Mouse (Mus musculus): ENCODE data around the gene Nop2. TPM values are rescaled to one million over a fixed set of nuclear protein-coding genes. Genes with fewer than 3 reads are reported as not detected.

The Nop2 gene
- polyA plus RNA-seq, 2 experiments, result 48.5 to 54.2 TPM

- 1% methylated on average over 15 of the region's 15 CpGs for WGBS
- Histone ChIP-seq H3K4me1 (ENCODE audit: control insufficient read depth, insufficient read depth, low read length) (peaks cover 26% of the 10 kb centered on the region), H3K9me3 (ENCODE audit: control insufficient read depth, low read length) (no peaks in the 10 kb centered on the region), H3K27me3 (ENCODE audit: control insufficient read depth, insufficient read depth, low read length) (no peaks in the 10 kb centered on the region), H3K27ac (replicated peaks; ENCODE audit: low read depth, low read length) (peak overlapping the region; percentile 91), H3K36me3 (ENCODE audit: control insufficient read depth, insufficient read depth, low read length) (no peaks in the 10 kb centered on the region), H3K4me2 (replicated peaks; ENCODE audit: low read depth, low read length, severe bottlenecking) (peak overlapping the region; percentile 55), H3K4me3 (replicated peaks; ENCODE audit: low read length) (peak overlapping the region; percentile 21), H3K9ac (ENCODE audit: low read depth, low read length, severe bottlenecking) (peak overlapping the region; percentile 34; the same call in 1 of the 2 replicates)
- TF ChIP-seq POLR2A (IDR thresholded peaks at IDR 0.05; ENCODE audit: borderline replicate concordance, extremely low read depth, insufficient read depth, insufficient read length), result no peak
- DNase-seq (ENCODE audit: low spot score) (peak; percentile 84), ATAC-seq (ENCODE audit: low FRiP score, low read depth) (peak; percentile 69)
These were observed 42.0 kb upstream of the Nop2 start for GRCm38 (mm10) chr6:125089521-125090321.

- WGBS, result 58% methylated on average over 10 of the region's 10 CpGs
- Histone ChIP-seq H3K36me3 (ENCODE audit: control insufficient read depth, insufficient read depth, low read length) (no peaks in the 10 kb centered on the region), H3K27me3 (ENCODE audit: control insufficient read depth, insufficient read depth, low read length) (no peaks in the 10 kb centered on the region), H3K27ac (replicated peaks; ENCODE audit: low read depth, low read length) (peak overlapping the region; percentile 91), H3K9ac (ENCODE audit: low read depth, low read length, severe bottlenecking) (0 out of 2 replicates have a peak overlapping the region, but pooled peaks have one; percentile 34), H3K4me3 (replicated peaks; ENCODE audit: low read length) (peak overlapping the region; percentile 21; the same call in 1 of the 2 replicates), H3K4me1 (ENCODE audit: control insufficient read depth, insufficient read depth, low read length) (peaks cover 26% of the 10 kb centered on the region), H3K4me2 (replicated peaks; ENCODE audit: low read depth, low read length, severe bottlenecking) (peak overlapping the region; percentile 55), H3K9me3 (ENCODE audit: control insufficient read depth, low read length) (no peaks in the 10 kb centered on the region)
- DNase-seq (ENCODE audit: low spot score) (no peak), ATAC-seq (ENCODE audit: low FRiP score, low read depth) (no peak)
- TF ChIP-seq POLR2A (IDR thresholded peaks at IDR 0.05; ENCODE audit: borderline replicate concordance, extremely low read depth, insufficient read depth, insufficient read length), result no peak
These were observed 41.2 kb upstream of the Nop2 start for GRCm38 (mm10) chr6:125090341-125091085.

DNA sequence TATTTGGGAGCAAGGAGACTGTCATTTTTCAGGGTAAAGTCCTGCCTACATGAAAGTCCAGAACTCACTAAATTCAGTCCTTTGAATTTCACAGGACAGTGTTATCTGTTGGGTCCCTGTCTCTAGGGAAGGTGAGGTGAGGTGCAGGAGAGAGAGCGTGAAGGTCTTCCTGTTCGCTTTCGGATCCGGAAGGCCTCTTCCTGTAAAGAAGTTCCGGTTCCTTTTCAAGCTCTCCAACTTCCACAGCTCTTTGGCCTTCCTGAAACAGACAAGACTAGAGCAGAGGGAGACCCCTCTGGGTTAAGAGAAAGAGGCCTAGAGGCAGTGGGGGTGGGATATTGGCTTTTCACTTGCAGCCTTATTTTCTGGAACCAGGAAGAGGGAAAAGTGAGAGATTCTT is 39.3 kb upstream of the Nop2 start:
- DNase-seq (ENCODE audit: low spot score), result no peak
- Histone ChIP-seq H3K27ac (replicated peaks; ENCODE audit: low read depth, low read length) (no peak overlapping the region), H3K36me3 (ENCODE audit: control insufficient read depth, insufficient read depth, low read length) (0 out of 2 replicates have a peak, but pooled peaks cover 2% of the 10 kb centered on the region), H3K4me2 (replicated peaks; ENCODE audit: low read depth, low read length, severe bottlenecking) (no peak overlapping the region), H3K9ac (ENCODE audit: low read depth, low read length, severe bottlenecking) (no peak overlapping the region), H3K4me1 (ENCODE audit: control insufficient read depth, insufficient read depth, low read length) (peaks cover 26% of the 10 kb centered on the region), H3K27me3 (ENCODE audit: control insufficient read depth, insufficient read depth, low read length) (no peaks in the 10 kb centered on the region), H3K9me3 (ENCODE audit: control insufficient read depth, low read length) (no peaks in the 10 kb centered on the region), H3K4me3 (replicated peaks; ENCODE audit: low read length) (no peak overlapping the region)
- TF ChIP-seq POLR2A (IDR thresholded peaks at IDR 0.05; ENCODE audit: borderline replicate concordance, extremely low read depth, insufficient read depth, insufficient read length), result no peak
- ATAC-seq (ENCODE audit: low FRiP score, low read depth), result no peak
- WGBS, result 85% methylated on average over 5 of the region's 5 CpGs

DNA sequence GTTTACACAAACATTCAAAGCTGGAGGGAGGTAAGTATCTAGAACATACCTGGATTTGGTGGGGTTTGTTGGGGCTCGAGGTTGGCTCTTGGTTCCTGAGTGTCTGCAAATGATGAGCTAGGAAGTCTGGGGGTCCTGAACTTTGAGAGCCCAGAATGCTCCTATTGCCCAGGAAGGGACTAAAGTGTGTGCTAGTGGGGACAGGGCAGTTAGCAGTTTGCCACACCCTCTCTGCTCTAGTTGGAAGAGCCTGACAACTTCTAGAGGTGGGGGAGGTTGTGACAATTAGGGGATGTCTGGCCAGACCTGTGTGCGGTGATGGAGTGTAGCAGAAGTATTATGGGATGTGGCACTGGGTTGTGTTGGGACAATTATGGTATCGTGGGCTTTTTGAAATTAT is 36.9 kb upstream of the Nop2 start:
- no peak for TF ChIP-seq POLR2A (IDR thresholded peaks at IDR 0.05; ENCODE audit: borderline replicate concordance, extremely low read depth, insufficient read depth, insufficient read length)
- no peak overlapping the region for H3K4me3 ChIP-seq (replicated peaks; ENCODE audit: low read length)
- peaks cover 25% of the 10 kb centered on the region for H3K36me3 ChIP-seq (ENCODE audit: control insufficient read depth, insufficient read depth, low read length)
- WGBS, result 45% methylated on average over 3 of the region's 3 CpGs
- ATAC-seq (ENCODE audit: low FRiP score, low read depth), result no peak
- H3K4me2 ChIP-seq (replicated peaks; ENCODE audit: low read depth, low read length, severe bottlenecking), result no peak overlapping the region
- H3K27ac ChIP-seq (replicated peaks; ENCODE audit: low read depth, low read length), result 0 out of 2 replicates have a peak overlapping the region, but pooled peaks have one; percentile 86
- no peaks in the 10 kb centered on the region for H3K9me3 ChIP-seq (ENCODE audit: control insufficient read depth, low read length)
- no peak overlapping the region for H3K9ac ChIP-seq (ENCODE audit: low read depth, low read length, severe bottlenecking)
- peaks cover 34% of the 10 kb centered on the region for H3K4me1 ChIP-seq (ENCODE audit: control insufficient read depth, insufficient read depth, low read length)
- no peak for DNase-seq (ENCODE audit: low spot score)
- H3K27me3 ChIP-seq (ENCODE audit: control insufficient read depth, insufficient read depth, low read length), result no peaks in the 10 kb centered on the region

Data from limb, embryonic 14.5 days (tissue).